Mouse (Mus musculus): ENCODE results near the gene Olfr111. TPM values are rescaled to one million over a fixed set of nuclear protein-coding genes. Genes with fewer than 3 reads are reported as not detected.

Olfr111 gene
- polyA plus RNA-seq, 1 experiment from 2014 or later, result not detected

DNA sequence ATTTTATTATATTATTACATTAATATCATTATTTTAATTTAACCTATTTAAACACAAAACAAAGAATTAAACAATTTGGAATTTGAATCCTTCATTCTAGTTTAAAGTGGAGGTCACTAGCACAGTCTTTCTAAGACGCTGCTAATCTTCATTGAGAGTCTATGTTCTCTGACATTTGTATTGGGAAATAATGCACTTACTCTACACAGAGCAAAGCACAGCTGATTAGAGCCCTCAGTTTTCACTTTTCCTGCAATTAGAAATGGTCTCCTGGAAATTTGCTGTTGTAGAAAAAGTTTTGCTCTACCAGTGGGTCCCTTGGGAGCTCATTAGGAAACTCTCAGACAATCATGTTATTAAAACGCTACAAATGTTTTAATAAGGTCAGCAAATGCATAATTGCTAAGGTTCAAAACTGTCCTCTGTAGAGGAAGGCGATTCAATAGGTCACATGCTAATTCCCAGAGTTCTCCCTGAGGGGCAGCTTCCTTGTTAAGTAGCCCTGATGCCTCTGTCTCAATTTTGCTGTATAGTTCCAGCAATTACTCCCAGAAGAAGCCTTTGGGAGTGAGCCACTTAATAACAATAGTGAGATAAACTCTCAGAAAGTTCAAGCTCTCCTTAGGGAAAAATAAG, 36.1 kb downstream of the Olfr111 start:
- Histone ChIP-seq H3K27ac (ENCODE audit: low read length) (no peak overlapping the region), H3K4me2 (ENCODE audit: low read depth, low read length) (no peak overlapping the region), H3K4me3 (ENCODE audit: low read length) (no peak overlapping the region), H3K9me3 (replicated peaks; ENCODE audit: control insufficient read depth, low read length) (no peaks in the 10 kb centered on the region), H3K9ac (ENCODE audit: low read length) (no peak overlapping the region), H3K27me3 (ENCODE audit: control insufficient read depth, insufficient read depth, low read length) (no peaks in the 10 kb centered on the region), H3K4me1 (ENCODE audit: control insufficient read depth, insufficient read depth, low read length) (no peaks in the 10 kb centered on the region), H3K36me3 (ENCODE audit: control insufficient read depth, insufficient read depth) (no peaks in the 10 kb centered on the region)
- 59% methylated on average over 3 of the region's 3 CpGs for WGBS
- no peak for ATAC-seq (replicated peaks; ENCODE audit: extremely low read depth, insufficient read depth, low FRiP score)

DNA sequence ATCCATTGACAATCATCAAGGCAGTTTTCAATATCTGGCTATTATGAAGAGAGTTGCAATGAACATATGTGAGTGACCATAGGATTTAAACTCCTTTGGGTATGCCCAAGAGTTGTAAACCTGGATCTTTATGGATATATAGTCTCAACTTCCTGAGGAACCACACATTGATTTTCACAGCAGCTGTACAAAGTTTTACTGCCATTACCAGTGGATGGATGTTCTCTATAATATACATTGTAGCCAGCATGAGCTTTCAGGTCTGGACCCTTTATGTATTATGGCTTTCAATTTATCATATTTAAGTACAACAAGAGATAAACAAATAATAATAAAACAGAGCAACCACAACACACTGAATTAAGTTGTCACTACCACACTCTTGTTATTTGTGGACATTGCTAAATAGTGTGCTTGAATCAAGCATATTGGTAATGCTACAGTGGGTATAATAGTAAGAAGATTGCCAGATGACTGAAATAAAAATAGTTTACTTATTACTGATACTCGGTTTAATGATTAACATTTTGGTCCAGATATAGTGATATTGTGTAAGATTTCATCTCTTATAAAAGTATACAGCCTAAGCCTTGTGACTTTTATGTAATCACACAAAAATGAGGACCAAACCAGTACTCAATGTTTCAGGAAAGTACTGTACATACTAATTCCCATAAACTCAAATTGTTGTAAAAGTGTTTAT, 51.2 kb downstream of the Olfr111 start:
- no peak for ATAC-seq (replicated peaks; ENCODE audit: extremely low read depth, insufficient read depth, low FRiP score)
- whole genome bisulfite sequencing, result 40% methylated on average over 1 of the region's 1 CpGs
- H3K36me3 ChIP-seq (ENCODE audit: control insufficient read depth, insufficient read depth), result no peaks in the 10 kb centered on the region

DNA sequence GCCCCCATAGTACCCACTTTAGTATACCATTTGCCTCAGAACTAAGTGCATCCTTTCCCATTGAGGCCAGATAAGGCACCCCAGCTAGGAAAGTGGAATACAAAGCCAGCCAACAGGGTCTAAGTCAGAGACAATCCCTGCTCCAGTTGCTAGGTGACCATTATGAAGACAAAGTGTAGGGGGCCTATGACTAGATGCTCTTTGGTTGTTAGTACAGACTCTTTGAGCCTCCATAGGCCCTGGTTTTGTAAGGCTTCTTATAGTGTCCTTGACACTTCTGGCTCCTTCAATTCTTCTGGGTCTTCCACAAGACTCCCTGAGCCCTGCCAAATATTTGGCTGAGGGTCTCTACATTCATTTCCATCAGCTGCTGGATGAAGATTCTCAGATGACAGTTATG, 61.5 kb downstream of the Olfr111 start, which contains the start of gene Olfr112:
Olfr112 (minus strand) TSS at position 101 of the 400 bp plus-strand sequence.
- Histone ChIP-seq H3K9me3 (replicated peaks; ENCODE audit: control insufficient read depth, low read length) (no peaks in the 10 kb centered on the region), H3K4me2 (ENCODE audit: low read depth, low read length) (no peak within 1 kb of the TSS), H3K9ac (ENCODE audit: low read length) (no peak within 1 kb of the TSS), H3K27ac (ENCODE audit: low read length) (no peak within 1 kb of the TSS), H3K36me3 (ENCODE audit: control insufficient read depth, insufficient read depth) (no peaks in the 10 kb centered on the region), H3K4me3 (ENCODE audit: low read length) (no peak within 1 kb of the TSS), H3K4me1 (ENCODE audit: control insufficient read depth, insufficient read depth, low read length) (no peaks in the 10 kb centered on the region), H3K27me3 (ENCODE audit: control insufficient read depth, insufficient read depth, low read length) (no peaks in the 10 kb centered on the region)
- ATAC-seq (replicated peaks; ENCODE audit: extremely low read depth, insufficient read depth, low FRiP score), result no peak

More for the DNA sequence above, 51.2 kb downstream of the Olfr111 start:
- H3K9ac ChIP-seq (ENCODE audit: low read length), result no peak overlapping the region
- H3K27me3 ChIP-seq (ENCODE audit: control insufficient read depth, insufficient read depth, low read length), result no peaks in the 10 kb centered on the region
- no peak overlapping the region for H3K4me2 ChIP-seq (ENCODE audit: low read depth, low read length)
- H3K4me1 ChIP-seq (ENCODE audit: control insufficient read depth, insufficient read depth, low read length), result no peaks in the 10 kb centered on the region
- no peak overlapping the region for H3K27ac ChIP-seq (ENCODE audit: low read length)
- H3K4me3 ChIP-seq (ENCODE audit: low read length), result no peak overlapping the region
- H3K9me3 ChIP-seq (replicated peaks; ENCODE audit: control insufficient read depth, low read length), result no peaks in the 10 kb centered on the region

DNA sequence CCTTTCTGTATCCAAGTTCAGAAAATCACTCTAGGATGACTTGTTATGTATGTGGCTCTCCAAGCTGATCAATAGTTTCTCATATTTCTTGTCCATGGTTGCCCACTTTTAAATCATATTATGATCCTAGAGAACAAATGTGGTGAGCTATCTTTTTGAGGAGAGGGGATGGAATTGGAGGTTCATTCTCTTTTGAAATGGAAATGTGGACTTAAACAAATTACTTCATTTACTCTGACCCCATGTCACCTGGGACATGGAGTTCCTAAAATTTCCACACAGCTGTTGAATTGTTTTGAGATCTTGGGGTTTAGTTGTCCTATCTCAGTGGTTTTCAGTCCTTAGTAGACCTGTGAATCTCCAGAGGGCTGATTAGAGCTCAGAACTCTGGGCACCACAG, 69.7 kb downstream of the Olfr111 start, which contains the start of gene Olfr113:
Olfr113 (minus strand) TSS at position 101 of the 400 bp plus-strand sequence.
- H3K9me3 ChIP-seq (replicated peaks; ENCODE audit: control insufficient read depth, low read length), result no peaks in the 10 kb centered on the region
- H3K9ac ChIP-seq (ENCODE audit: low read length), result no peak within 1 kb of the TSS
- H3K36me3 ChIP-seq (ENCODE audit: control insufficient read depth, insufficient read depth), result no peaks in the 10 kb centered on the region
- no peak within 1 kb of the TSS for H3K4me3 ChIP-seq (ENCODE audit: low read length)
- no peak within 1 kb of the TSS for H3K27ac ChIP-seq (ENCODE audit: low read length)
- no peak within 1 kb of the TSS for H3K4me2 ChIP-seq (ENCODE audit: low read depth, low read length)
- H3K27me3 ChIP-seq (ENCODE audit: control insufficient read depth, insufficient read depth, low read length), result no peaks in the 10 kb centered on the region
- H3K4me1 ChIP-seq (ENCODE audit: control insufficient read depth, insufficient read depth, low read length), result no peaks in the 10 kb centered on the region
- ATAC-seq (replicated peaks; ENCODE audit: extremely low read depth, insufficient read depth, low FRiP score), result no peak

Other genes starting within 250 kb of the Olfr111 start
- gene Olfr98, start 244.3 kb upstream of the Olfr111 start, polyA plus RNA-seq (2015; fragmentation: Nextera tagmentation; extraction: Ambion mirVana), result not detected in 2 replicates
- gene H2-M3, start 237.8 kb upstream of the Olfr111 start, polyA plus RNA-seq (2015; fragmentation: Nextera tagmentation; extraction: Ambion mirVana), result 2.9 TPM in 2 replicates
- not detected in 2 replicates for gene Olfr99, start 224.6 kb upstream of the Olfr111 start, polyA plus RNA-seq (2015; fragmentation: Nextera tagmentation; extraction: Ambion mirVana)
- not detected in 2 replicates for gene Olfr101, start 203.7 kb upstream of the Olfr111 start, polyA plus RNA-seq (2015; fragmentation: Nextera tagmentation; extraction: Ambion mirVana)
- gene Olfr102, start 191.0 kb upstream of the Olfr111 start, polyA plus RNA-seq (2015; fragmentation: Nextera tagmentation; extraction: Ambion mirVana), result not detected in 2 replicates
- gene Olfr103, start 168.3 kb upstream of the Olfr111 start, polyA plus RNA-seq (2015; fragmentation: Nextera tagmentation; extraction: Ambion mirVana), result not detected in 2 replicates
- gene Olfr104-ps, start 148.4 kb upstream of the Olfr111 start, polyA plus RNA-seq (2015; fragmentation: Nextera tagmentation; extraction: Ambion mirVana), result not detected in 2 replicates
- gene Olfr105-ps, start 129.0 kb upstream of the Olfr111 start, polyA plus RNA-seq (2015; fragmentation: Nextera tagmentation; extraction: Ambion mirVana), result not detected in 2 replicates
- gene Olfr106-ps, start 117.6 kb upstream of the Olfr111 start, polyA plus RNA-seq (2015; fragmentation: Nextera tagmentation; extraction: Ambion mirVana), result not detected in 2 replicates
- not detected in 2 replicates for gene Olfr107, start 108.8 kb upstream of the Olfr111 start, polyA plus RNA-seq (2015; fragmentation: Nextera tagmentation; extraction: Ambion mirVana)
- not detected in 2 replicates for gene Olfr108, start 62.5 kb upstream of the Olfr111 start, polyA plus RNA-seq (2015; fragmentation: Nextera tagmentation; extraction: Ambion mirVana)
- not detected in 2 replicates for gene Olfr109, start 49.1 kb upstream of the Olfr111 start, polyA plus RNA-seq (2015; fragmentation: Nextera tagmentation; extraction: Ambion mirVana)
- gene H2-M2, start 24.5 kb upstream of the Olfr111 start, polyA plus RNA-seq (2015; fragmentation: Nextera tagmentation; extraction: Ambion mirVana), result 0.30 and 0.46 TPM in 2 replicates
- gene Olfr110, start 15.6 kb upstream of the Olfr111 start, polyA plus RNA-seq (2015; fragmentation: Nextera tagmentation; extraction: Ambion mirVana), result not detected in 2 replicates
- not detected in 2 replicates for gene Olfr112, start 61.4 kb downstream of the Olfr111 start, polyA plus RNA-seq (2015; fragmentation: Nextera tagmentation; extraction: Ambion mirVana)
- gene Olfr113, start 69.6 kb downstream of the Olfr111 start, polyA plus RNA-seq (2015; fragmentation: Nextera tagmentation; extraction: Ambion mirVana), result not detected in 2 replicates
- gene Olfr114, start 84.7 kb downstream of the Olfr111 start, polyA plus RNA-seq (2015; fragmentation: Nextera tagmentation; extraction: Ambion mirVana), result not detected in 2 replicates
- gene Olfr115, start 119.1 kb downstream of the Olfr111 start, polyA plus RNA-seq (2015; fragmentation: Nextera tagmentation; extraction: Ambion mirVana), result not detected in 2 replicates
- not detected in 2 replicates for gene Olfr116, start 119.2 kb downstream of the Olfr111 start, polyA plus RNA-seq (2015; fragmentation: Nextera tagmentation; extraction: Ambion mirVana)
- gene Olfr117, start 155.8 kb downstream of the Olfr111 start, polyA plus RNA-seq (2015; fragmentation: Nextera tagmentation; extraction: Ambion mirVana), result not detected in 2 replicates
- gene Olfr118, start 159.0 kb downstream of the Olfr111 start, polyA plus RNA-seq (2015; fragmentation: Nextera tagmentation; extraction: Ambion mirVana), result not detected in 2 replicates
- gene Olfr119, start 188.5 kb downstream of the Olfr111 start, polyA plus RNA-seq (2015; fragmentation: Nextera tagmentation; extraction: Ambion mirVana), result not detected in 2 replicates
- not detected in 2 replicates for gene Olfr120, start 213.8 kb downstream of the Olfr111 start, polyA plus RNA-seq (2015; fragmentation: Nextera tagmentation; extraction: Ambion mirVana)
- gene Olfr121, start 240.8 kb downstream of the Olfr111 start, polyA plus RNA-seq (2015; fragmentation: Nextera tagmentation; extraction: Ambion mirVana), result not detected in 2 replicates

Data from heart, embryonic 16.5 days (tissue).